Mouse (Mus musculus) forebrain, embryonic 14.5 days (tissue): ENCODE measurements around the gene Dvl2. TPM values are rescaled to one million over a fixed set of nuclear protein-coding genes. Genes with fewer than 3 reads are reported as not detected.

ENCODE experiments used
- ATAC-seq: fragments of 200-750 bp; cut with Nextera tagmentation; 2 replicates; pipeline ENCODE4 v1.8.0; 2017; ENCODE audit warnings: mild to moderate bottlenecking, moderate library complexity
- DNase-seq: peaks from one replicate; pipeline ENCODE4 v3.0.0-alpha.2; 2015; ENCODE audit warnings: low spot score
- H3K27ac ChIP-seq: fragments of 300-500 bp; sonication (generic); 2 replicates; pipeline ENCODE4 v1.5.1; 2014; ENCODE audit warnings: low read depth, mild to moderate bottlenecking, control low read depth, low read length, moderate library complexity
- H3K27me3 ChIP-seq: fragments of 300-500 bp; sonication (generic); replicated peaks from 2 replicates; pipeline ENCODE4 v1.6.1; 2014; ENCODE audit warnings: low read length, control low read depth, mixed read lengths; ENCODE audit not compliant: control insufficient read depth, insufficient read depth
- H3K36me3 ChIP-seq: fragments of 300-500 bp; sonication (generic); 2 replicates; pipeline ENCODE4 v1.6.1; 2014; ENCODE audit warnings: low read length, control low read depth; ENCODE audit not compliant: control insufficient read depth, insufficient read depth
- H3K4me1 ChIP-seq: fragments of 300-500 bp; sonication (generic); 2 replicates; pipeline ENCODE4 v1.6.1; 2014; ENCODE audit warnings: antibody characterized with exemption, low read length, control low read depth; ENCODE audit not compliant: control insufficient read depth, insufficient read depth
- H3K4me2 ChIP-seq: fragments of 300-500 bp; sonication (generic); 2 replicates; pipeline ENCODE4 v1.6.1; 2014; ENCODE audit warnings: mild to moderate bottlenecking, control low read depth, low read length
- H3K4me3 ChIP-seq: fragments of 300-500 bp; sonication (generic); 2 replicates; pipeline ENCODE4 v1.5.1; 2014; ENCODE audit warnings: low read depth, low read length, control low read depth
- H3K9ac ChIP-seq: fragments of 300-500 bp; sonication (generic); 2 replicates; pipeline ENCODE4 v1.6.1; 2014; ENCODE audit warnings: mild to moderate bottlenecking, low read length, control low read depth, moderate library complexity
- H3K9me3 ChIP-seq: fragments of 300-500 bp; sonication (generic); replicated peaks from 2 replicates; pipeline ENCODE4 v1.6.1; 2016; ENCODE audit warnings: low read length, control low read depth, mixed read lengths; ENCODE audit not compliant: control insufficient read depth
- WGBS: fragments of 180-500 bp; shearing (Covaris S2); extraction: QIAGEN DNeasy Blood & Tissue Kit; methylation state at CpG from one replicate; pipeline ENCODE4 v1.1.7; 2014; 5-methylcytosine and 5-hydroxymethylcytosine counted together
- polyA plus RNA-seq: library from polyadenylated mRNA; unstranded; fragments of >200 nt; fragmentation: Nextera tagmentation; extraction: Ambion mirVana; gene quantifications from 2 replicates; pipeline ENCODE4 v1.2.1, GENCODE M21; 2014

The Dvl2 gene
- polyA plus RNA-seq, 1 experiment from 2014 or later: 19.7 TPM

- H3K4me3 ChIP-seq: no peak overlapping the region
- 3% methylated on average over 46 of the region's 49 CpGs for WGBS
- H3K9ac ChIP-seq: peak overlapping the region; percentile 21; the same call in 1 of the 2 replicates
- H3K4me1 ChIP-seq: no peaks in the 10 kb centered on the region
- H3K9me3 ChIP-seq: no peaks in the 10 kb centered on the region
- no peak for ATAC-seq
- H3K27ac ChIP-seq: no peak overlapping the region
- H3K36me3 ChIP-seq: peaks cover 27% of the 10 kb centered on the region
- no peak for DNase-seq
- H3K4me2 ChIP-seq: 0 out of 2 replicates have a peak overlapping the region, but pooled peaks have one; percentile 33
- peaks cover 48% of the 10 kb centered on the region for H3K27me3 ChIP-seq
Observed at GRCm38 (mm10) chr11:69965271-69966005, 35.0 kb upstream of the Dvl2 start.

GRCm38 (mm10) chr11:69966006-69966859 is 34.2 kb upstream of the Dvl2 start:
- 1% methylated on average over 59 of the region's 59 CpGs for WGBS
- ATAC-seq (no peak), DNase-seq (no peak)
- Histone ChIP-seq H3K4me1 (no peaks in the 10 kb centered on the region), H3K9ac (peak overlapping the region; percentile 50; the same call in 1 of the 2 replicates), H3K27ac (no peak overlapping the region), H3K4me3 (peak overlapping the region; percentile 20), H3K4me2 (peak overlapping the region; percentile 33; the same call in 1 of the 2 replicates), H3K27me3 (peaks cover 48% of the 10 kb centered on the region), H3K9me3 (no peaks in the 10 kb centered on the region), H3K36me3 (peaks cover 28% of the 10 kb centered on the region)

- Histone ChIP-seq H3K36me3 (peaks cover 35% of the 10 kb centered on the region), H3K4me3 (peak overlapping the region; percentile 20; the same call in 1 of the 2 replicates), H3K9me3 (no peaks in the 10 kb centered on the region), H3K27ac (no peak overlapping the region), H3K4me2 (peak overlapping the region; percentile 33; the same call in 1 of the 2 replicates), H3K9ac (peak overlapping the region; percentile 50; the same call in 1 of the 2 replicates), H3K4me1 (no peaks in the 10 kb centered on the region), H3K27me3 (peaks cover 43% of the 10 kb centered on the region)
- ATAC-seq: no peak
- WGBS: 40% methylated on average over 17 of the region's 17 CpGs
- no peak for DNase-seq
Observed at GRCm38 (mm10) chr11:69966860-69967517, 33.4 kb upstream of the Dvl2 start.

- no peak overlapping the region for H3K9ac ChIP-seq
- 89% methylated on average over 4 of the region's 4 CpGs for WGBS
- no peak overlapping the region for H3K27ac ChIP-seq
- H3K36me3 ChIP-seq: peaks cover 53% of the 10 kb centered on the region
- ATAC-seq (no peak), DNase-seq (no peak)
- no peaks in the 10 kb centered on the region for H3K9me3 ChIP-seq
- H3K27me3 ChIP-seq: peaks cover 41% of the 10 kb centered on the region
- H3K4me2 ChIP-seq: no peak overlapping the region
- H3K4me1 ChIP-seq: no peaks in the 10 kb centered on the region
- no peak overlapping the region for H3K4me3 ChIP-seq
Observed at GRCm38 (mm10) chr11:69968793-69969192, 31.6 kb upstream of the Dvl2 start.

GRCm38 (mm10) chr11:69970222-69970621 is 30.2 kb upstream of the Dvl2 start:
- Histone ChIP-seq H3K4me1 (no peaks in the 10 kb centered on the region), H3K36me3 (peaks cover 67% of the 10 kb centered on the region), H3K9ac (no peak overlapping the region), H3K9me3 (no peaks in the 10 kb centered on the region), H3K4me2 (no peak overlapping the region), H3K4me3 (no peak overlapping the region), H3K27ac (no peak overlapping the region), H3K27me3 (peaks cover 27% of the 10 kb centered on the region)
- WGBS: 90% methylated on average over 6 of the region's 6 CpGs
- ATAC-seq (no peak), DNase-seq (no peak)

GRCm38 (mm10) chr11:69970775-69971174 is 29.6 kb upstream of the Dvl2 start:
- DNase-seq (no peak), ATAC-seq (no peak)
- no peak overlapping the region for H3K4me3 ChIP-seq
- H3K4me2 ChIP-seq: no peak overlapping the region
- H3K36me3 ChIP-seq: peaks cover 72% of the 10 kb centered on the region
- no peaks in the 10 kb centered on the region for H3K9me3 ChIP-seq
- H3K27me3 ChIP-seq: peaks cover 21% of the 10 kb centered on the region
- no peak overlapping the region for H3K27ac ChIP-seq
- no peaks in the 10 kb centered on the region for H3K4me1 ChIP-seq
- WGBS: 87% methylated on average over 3 of the region's 3 CpGs
- no peak overlapping the region for H3K9ac ChIP-seq

GRCm38 (mm10) chr11:69974907-69975306 is 25.5 kb upstream of the Dvl2 start:
- DNase-seq (no peak), ATAC-seq (no peak)
- 95% methylated on average over 2 of the region's 2 CpGs for WGBS
- Histone ChIP-seq H3K36me3 (peaks cover 71% of the 10 kb centered on the region), H3K4me3 (no peak overlapping the region), H3K4me2 (no peak overlapping the region), H3K27ac (no peak overlapping the region), H3K9ac (no peak overlapping the region), H3K27me3 (no peaks in the 10 kb centered on the region), H3K4me1 (peaks cover 5% of the 10 kb centered on the region), H3K9me3 (no peaks in the 10 kb centered on the region)

GRCm38 (mm10) chr11:69976271-69976670 is 24.1 kb upstream of the Dvl2 start:
- Histone ChIP-seq H3K9ac (no peak overlapping the region), H3K4me2 (no peak overlapping the region), H3K27me3 (no peaks in the 10 kb centered on the region), H3K36me3 (peaks cover 64% of the 10 kb centered on the region), H3K4me3 (no peak overlapping the region), H3K27ac (no peak overlapping the region), H3K4me1 (peaks cover 5% of the 10 kb centered on the region), H3K9me3 (no peaks in the 10 kb centered on the region)
- ATAC-seq (no peak), DNase-seq (no peak)
- 91% methylated on average over 4 of the region's 4 CpGs for WGBS
